Mouse (Mus musculus): Measurements from ENCODE around the gene Ganc. TPM values are rescaled to one million over a fixed set of nuclear protein-coding genes. Genes with fewer than 3 reads are reported as not detected.

Gene Ganc
- 6.3 and 8.2 TPM in 2 replicates for polyA plus RNA-seq (2015; fragmentation: Nextera tagmentation; extraction: Ambion mirVana)

DNA sequence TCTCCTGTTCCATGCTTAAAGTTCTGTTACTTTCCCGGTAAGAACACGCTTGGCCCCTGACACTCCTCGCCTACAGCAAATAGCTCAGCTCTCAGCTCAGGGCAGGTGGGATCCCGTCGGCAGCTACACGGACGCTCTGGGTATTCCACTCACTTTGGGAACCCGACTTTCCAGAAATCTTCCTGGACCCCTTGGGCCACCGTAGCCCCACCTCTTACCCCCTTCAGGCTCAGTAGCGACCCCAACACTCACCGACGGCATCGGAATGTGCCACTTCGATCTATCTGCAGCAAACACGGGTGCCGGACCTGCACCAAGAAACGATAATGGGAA is at the start of gene Ganc:
TSS of gene Ganc (plus strand) at position 244 of the 333 bp plus-strand sequence.

DNA sequence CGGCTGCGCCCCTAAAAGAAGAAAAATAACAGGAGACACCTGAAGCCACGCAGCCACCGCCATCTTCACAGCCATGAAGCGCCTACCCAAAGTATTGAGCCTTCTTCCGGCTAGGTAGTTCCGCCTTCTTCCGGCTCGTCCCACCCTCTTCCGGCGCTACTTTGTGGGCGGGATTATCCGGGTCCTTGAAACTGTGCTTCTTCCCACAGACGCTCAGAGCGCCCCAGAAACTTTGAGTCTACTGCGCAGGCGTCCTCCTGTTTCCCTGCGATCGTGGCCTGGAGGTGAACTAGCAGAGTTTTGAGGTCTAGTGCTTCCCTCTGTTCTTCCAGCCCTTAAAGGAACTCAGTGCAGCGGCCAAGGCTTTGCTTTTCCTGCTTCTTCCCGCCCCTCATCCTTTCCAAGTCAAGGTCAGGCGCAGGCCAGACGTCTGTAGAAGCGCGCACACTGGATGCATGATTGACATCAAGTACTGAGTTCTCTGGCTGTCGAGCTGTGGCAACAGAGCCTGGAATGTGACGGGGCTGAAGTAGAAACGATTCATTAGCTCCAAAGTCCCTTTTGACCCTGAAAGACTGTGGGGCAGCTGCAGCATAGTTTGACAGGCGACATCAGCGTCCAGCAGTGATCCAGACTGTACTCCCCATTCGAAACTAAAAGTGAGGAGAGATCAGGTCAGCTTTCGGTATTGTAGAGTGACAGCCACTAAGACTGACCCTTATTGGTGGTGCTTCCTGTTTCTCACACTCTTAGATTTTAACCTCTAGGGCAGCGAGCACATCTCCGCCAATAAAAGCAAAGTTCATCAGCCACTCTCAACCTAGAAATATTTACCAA is 508 bp downstream of the Ganc start, which contains the start of gene Tmem87a:
TSS of gene Tmem87a (minus strand) at position 128 of the 837 bp plus-strand sequence.

DNA sequence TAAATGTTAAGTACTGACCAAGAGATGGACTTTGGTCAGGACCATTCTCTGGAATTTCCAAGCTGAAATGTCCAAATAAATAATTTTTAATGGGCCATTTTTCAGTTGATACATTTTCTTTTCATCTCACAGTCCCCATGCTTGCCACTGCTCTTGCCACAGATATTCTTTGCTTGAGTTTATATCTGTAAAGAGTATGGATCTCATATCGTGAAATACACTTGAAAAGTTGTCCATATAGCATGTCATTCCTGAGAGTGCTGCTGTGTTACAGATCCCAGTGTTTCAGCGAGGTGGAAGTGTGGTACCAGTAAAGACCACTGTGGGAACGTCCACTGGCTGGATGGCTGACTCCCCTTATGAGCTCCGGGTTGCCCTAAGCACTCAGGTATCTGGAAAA is 52.0 kb downstream of the Ganc start, which contains the start of gene Capn3:
TSS of gene Capn3 (plus strand) at position 301 of the 400 bp plus-strand sequence.

Other genes with a start within 250 kb of the Ganc start
- gene Ehd4, start 249.3 kb upstream of the Ganc start, polyA plus RNA-seq (2015; fragmentation: Nextera tagmentation; extraction: Ambion mirVana) = 131 and 142 TPM in 2 replicates
- gene Pla2g4e, start 158.6 kb upstream of the Ganc start, polyA plus RNA-seq (2015; fragmentation: Nextera tagmentation; extraction: Ambion mirVana) = 0.59 and 0.73 TPM in 2 replicates
- not detected in 2 replicates for gene Pla2g4d, start 114.7 kb upstream of the Ganc start, polyA plus RNA-seq (2015; fragmentation: Nextera tagmentation; extraction: Ambion mirVana)
- 0.54 and 1.0 TPM in 2 replicates for gene Pla2g4f, start 89.7 kb upstream of the Ganc start, polyA plus RNA-seq (2015; fragmentation: Nextera tagmentation; extraction: Ambion mirVana)
- 9.1 and 9.6 TPM in 2 replicates for gene Vps39, start 50.8 kb upstream of the Ganc start, polyA plus RNA-seq (2015; fragmentation: Nextera tagmentation; extraction: Ambion mirVana)
- gene Tmem87a, start 217 bp downstream of the Ganc start, polyA plus RNA-seq (2015; fragmentation: Nextera tagmentation; extraction: Ambion mirVana) = 7.9 and 11.5 TPM in 2 replicates
- gene Capn3, start 52.1 kb downstream of the Ganc start, polyA plus RNA-seq (2015; fragmentation: Nextera tagmentation; extraction: Ambion mirVana) = 0.66 and 0.93 TPM in 2 replicates
- gene Zfp106, start 159.9 kb downstream of the Ganc start, polyA plus RNA-seq (2015; fragmentation: Nextera tagmentation; extraction: Ambion mirVana) = 26.6 and 26.8 TPM in 2 replicates
- gene Snap23, start 163.8 kb downstream of the Ganc start, polyA plus RNA-seq (2015; fragmentation: Nextera tagmentation; extraction: Ambion mirVana) = 43.9 and 49.9 TPM in 2 replicates
- gene Haus2, start 205.5 kb downstream of the Ganc start, polyA plus RNA-seq (2015; fragmentation: Nextera tagmentation; extraction: Ambion mirVana) = 15.0 and 15.2 TPM in 2 replicates
- 11.6 and 12.0 TPM in 2 replicates for gene Lrrc57, start 205.6 kb downstream of the Ganc start, polyA plus RNA-seq (2015; fragmentation: Nextera tagmentation; extraction: Ambion mirVana)
- 2.4 and 2.8 TPM in 2 replicates for gene Stard9, start 225.2 kb downstream of the Ganc start, polyA plus RNA-seq (2015; fragmentation: Nextera tagmentation; extraction: Ambion mirVana)

Data from urinary bladder, postnatal 0 days (tissue).